Mouse (Mus musculus) cerebellum, adult 2 months (tissue): Measurements from ENCODE around the gene Ccdc92. TPM values are rescaled to one million over a fixed set of nuclear protein-coding genes. Genes with fewer than 3 reads are reported as not detected.

ENCODE experiments used
- DNase-seq, 2 experiments: peaks; one replicate each; pipeline ENCODE4 v3.0.0; 2021
- H3K27ac ChIP-seq: fragments of 200-500 bp; 2 replicates; pipeline ENCODE4 v1.5.1; 2012; ENCODE audit warnings: low read length, control low read depth, inconsistent platforms; ENCODE audit not compliant: insufficient read depth
- H3K27me3 ChIP-seq: fragments of 200-500 bp; 2 replicates; pipeline ENCODE4 v1.6.1; 2012; ENCODE audit warnings: inconsistent platforms, mild to moderate bottlenecking, low read length, moderate library complexity; ENCODE audit not compliant: control insufficient read depth, insufficient read depth
- H3K4me1 ChIP-seq: fragments of 200-500 bp; 2 replicates; pipeline ENCODE4 v1.6.1; 2011; ENCODE audit warnings: low read length; ENCODE audit not compliant: control insufficient read depth, insufficient read depth
- H3K4me3 ChIP-seq: fragments of 200-500 bp; replicated peaks from 2 replicates; pipeline ENCODE3; 2011; ENCODE audit warnings: mild to moderate bottlenecking, low read depth, low read length, control low read depth; ENCODE audit not compliant: insufficient read depth
- CTCF ChIP-seq: fragments of 200-500 bp; IDR thresholded peaks from 2 replicates; pipeline ENCODE4 v1.5.1; 2011; ENCODE audit warnings: low read depth, mild to moderate bottlenecking, control low read depth, low read length, moderate library complexity, borderline replicate concordance; ENCODE audit not compliant: insufficient read depth
- POLR2A ChIP-seq: fragments of 200-500 bp; IDR thresholded peaks from 2 replicates; pipeline ENCODE4 v1.6.1; 2011; ENCODE audit warnings: low read length, control low read depth, borderline replicate concordance; ENCODE audit not compliant: insufficient read depth
- WGBS: fragments of 180-500 bp; shearing (Covaris S2); methylation state at CpG from one replicate; pipeline ENCODE4 v1.1.7; 2018; 5-methylcytosine and 5-hydroxymethylcytosine counted together
- polyA plus RNA-seq: library from polyadenylated mRNA; depleted of rRNA; stranded (reverse); fragments of >200 nt; gene quantifications from 2 replicates; pipeline ENCODE4 v1.2.3, GENCODE M21; 2012

Gene Ccdc92
- polyA plus RNA-seq, 1 experiment = 200 TPM

DNA sequence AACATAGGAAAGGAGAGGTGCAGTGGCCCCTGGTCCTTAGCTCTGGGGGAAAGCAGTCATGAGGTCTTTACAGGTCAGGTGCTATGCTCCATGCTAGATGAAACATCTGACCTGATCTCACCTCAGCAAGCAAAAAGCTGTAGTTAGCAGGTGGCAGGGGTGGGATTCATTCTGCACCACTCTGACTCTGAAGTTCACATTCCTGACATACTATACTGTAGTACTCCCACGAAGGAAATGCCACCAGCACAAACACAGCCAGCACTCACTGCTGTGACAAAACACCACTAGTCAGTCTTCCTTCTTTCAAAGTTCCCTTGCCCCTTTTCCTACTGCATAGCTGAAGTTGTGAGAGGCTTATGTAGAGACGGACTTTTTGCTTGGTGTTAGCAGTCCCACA lies 9.9 kb downstream of the Ccdc92 start:
- TF ChIP-seq CTCF (no peak), POLR2A (no peak)
- Histone ChIP-seq H3K4me3 (no peak overlapping the region), H3K27ac (0 out of 2 replicates have a peak overlapping the region, but pooled peaks have one; percentile 20), H3K4me1 (peaks cover 32% of the 10 kb centered on the region), H3K27me3 (no peaks in the 10 kb centered on the region)
- no peak for DNase-seq
- WGBS = 39% methylated on average over 2 of the region's 2 CpGs

DNA sequence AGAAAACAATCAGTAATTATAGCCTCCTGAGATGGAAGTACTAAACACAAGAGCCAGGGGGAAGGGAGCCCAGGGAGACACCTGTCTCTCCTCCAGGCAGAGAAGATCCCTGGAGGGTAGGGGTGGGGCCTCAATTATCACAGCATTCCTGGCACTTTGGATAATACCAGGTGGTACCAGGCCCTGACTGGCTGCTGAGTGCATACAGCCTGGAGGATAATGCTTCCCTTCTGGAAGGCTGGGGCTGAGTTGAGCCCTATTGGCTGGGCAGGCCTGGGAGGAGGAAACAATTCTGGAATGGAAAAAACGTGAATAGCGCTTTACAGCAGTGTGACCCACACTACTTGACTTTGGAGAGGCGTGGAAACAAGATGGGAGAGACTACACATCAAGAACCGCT lies 10.7 kb downstream of the Ccdc92 start:
- no peak overlapping the region for H3K4me3 ChIP-seq
- 42% methylated on average over 4 of the region's 4 CpGs for WGBS
- DNase-seq = peak in 1 of 2 experiments; percentile 72
- peaks cover 36% of the 10 kb centered on the region for H3K4me1 ChIP-seq
- H3K27ac ChIP-seq = peak overlapping the region; percentile 6
- TF ChIP-seq POLR2A (no peak), CTCF (no peak)
- H3K27me3 ChIP-seq = no peaks in the 10 kb centered on the region

DNA sequence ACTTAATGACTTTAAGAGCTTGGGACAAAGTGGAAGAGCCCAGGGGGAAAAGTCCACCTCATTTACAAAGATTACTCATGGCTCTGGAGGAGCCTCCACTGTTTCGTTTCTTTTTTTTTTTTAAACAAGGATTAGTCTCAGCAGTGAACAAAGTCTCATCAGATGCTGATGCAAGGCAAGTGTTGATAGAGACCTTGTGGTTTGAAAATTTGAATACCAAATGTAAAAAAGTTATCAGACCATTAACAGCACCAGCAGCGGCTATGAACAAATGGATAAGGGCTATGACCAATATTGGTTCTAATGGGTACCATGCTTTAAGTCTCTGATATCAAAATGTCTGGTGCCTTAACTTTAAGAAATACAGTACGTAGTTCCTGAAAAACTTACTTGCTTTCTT lies 13.2 kb downstream of the Ccdc92 start:
- TF ChIP-seq POLR2A = no peak
- no peak for TF ChIP-seq CTCF
- WGBS = 87% methylated on average over 3 of the region's 3 CpGs

DNA sequence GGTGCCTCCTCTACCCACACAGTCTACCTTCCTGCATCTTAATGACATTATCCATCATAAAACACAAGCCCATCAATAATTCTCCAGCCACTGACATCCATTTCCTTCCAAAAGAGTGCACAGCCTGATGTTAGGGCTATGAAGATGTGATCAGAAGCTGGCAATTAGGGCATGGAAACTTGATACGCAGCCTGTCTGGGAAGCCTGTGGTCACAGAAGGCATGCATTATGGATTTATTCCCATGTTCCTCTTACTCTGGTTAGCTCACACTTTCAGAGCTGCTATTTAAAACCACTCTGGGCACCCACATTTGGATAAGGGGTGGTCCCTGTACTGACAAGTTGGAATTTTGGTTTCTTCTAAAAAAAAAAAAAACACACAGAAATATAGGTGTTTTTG lies 15.2 kb downstream of the Ccdc92 start:
- H3K4me3 ChIP-seq = no peak overlapping the region
- no peak for DNase-seq
- H3K27ac ChIP-seq = no peak overlapping the region
- H3K27me3 ChIP-seq = no peaks in the 10 kb centered on the region
- 72% methylated on average over 1 of the region's 1 CpGs for whole genome bisulfite sequencing
- TF ChIP-seq CTCF (no peak), POLR2A (no peak)
- peaks cover 47% of the 10 kb centered on the region for H3K4me1 ChIP-seq

More for the DNA sequence above, 13.2 kb downstream of the Ccdc92 start:
- no peak for DNase-seq
- no peaks in the 10 kb centered on the region for H3K27me3 ChIP-seq
- H3K27ac ChIP-seq = no peak overlapping the region
- H3K4me3 ChIP-seq = no peak overlapping the region
- peaks cover 44% of the 10 kb centered on the region for H3K4me1 ChIP-seq

DNA sequence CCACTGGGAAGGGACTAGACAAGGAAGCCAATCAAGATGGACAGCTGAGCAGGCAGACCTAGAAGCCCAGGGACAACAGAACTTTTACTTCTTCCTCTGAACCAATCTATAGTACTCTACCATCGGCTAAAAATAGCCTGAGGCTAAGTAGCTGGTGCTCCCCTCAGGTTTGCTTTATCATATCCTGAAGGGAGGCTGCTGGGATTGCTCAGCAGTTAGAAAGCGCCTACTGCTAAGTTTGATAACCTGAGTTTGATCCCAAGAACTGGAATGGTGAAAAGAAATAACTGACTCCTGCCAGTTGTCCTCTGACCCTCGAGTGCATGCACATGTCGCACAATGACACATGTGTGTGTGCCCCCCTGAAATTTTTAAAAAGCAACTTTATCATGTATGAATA lies 17.3 kb downstream of the Ccdc92 start:
- no peak for DNase-seq
- Histone ChIP-seq H3K27ac (no peak overlapping the region), H3K27me3 (no peaks in the 10 kb centered on the region), H3K4me1 (peaks cover 56% of the 10 kb centered on the region), H3K4me3 (no peak overlapping the region)
- WGBS = 77% methylated on average over 4 of the region's 4 CpGs
- TF ChIP-seq CTCF (no peak), POLR2A (no peak)

DNA sequence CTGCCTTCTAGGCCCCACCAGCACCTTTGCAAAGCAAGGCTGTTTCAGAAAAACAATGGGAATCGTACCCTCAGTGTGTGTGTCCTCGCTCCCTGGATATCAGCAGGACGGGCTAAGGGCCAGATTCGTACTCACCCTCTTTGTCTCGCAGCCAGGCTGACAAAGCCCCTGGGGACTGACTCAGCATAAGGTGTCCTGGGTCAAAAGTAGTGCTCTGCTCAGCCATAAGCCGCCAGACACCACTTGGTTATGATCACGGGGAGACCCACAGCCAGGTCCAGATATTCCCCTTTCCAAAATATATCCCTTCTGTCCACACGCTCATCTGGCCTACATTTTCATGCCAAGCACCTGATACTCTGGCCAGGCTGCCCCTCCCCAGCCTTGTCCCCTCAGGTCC lies 18.8 kb downstream of the Ccdc92 start:
- 9% methylated on average over 8 of the region's 8 CpGs for WGBS
- peaks cover 61% of the 10 kb centered on the region for H3K4me1 ChIP-seq
- TF ChIP-seq POLR2A (no peak), CTCF (no peak)
- no peak overlapping the region for H3K27ac ChIP-seq
- no peak overlapping the region for H3K4me3 ChIP-seq
- H3K27me3 ChIP-seq = no peaks in the 10 kb centered on the region
- DNase-seq = peak; percentile 63 to 70

DNA sequence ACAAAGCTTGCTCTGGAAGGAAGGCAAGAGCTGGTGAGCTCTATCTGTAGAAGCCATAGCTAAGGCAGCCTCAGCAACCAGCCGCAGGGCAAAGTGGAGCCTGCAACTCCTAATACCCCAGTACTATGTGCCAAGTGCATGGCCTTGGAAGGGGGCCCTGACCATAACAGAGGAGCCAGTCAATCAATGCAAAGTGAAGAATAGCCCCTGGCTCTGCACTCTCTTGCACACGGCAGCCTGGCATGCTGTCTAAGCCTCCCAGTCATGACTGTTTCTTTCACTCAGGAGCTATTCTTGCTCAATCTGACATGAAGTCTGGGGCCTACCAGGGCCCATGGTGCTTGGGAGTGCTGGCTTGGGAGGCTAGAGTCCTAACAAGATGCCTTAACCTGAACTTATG lies 21.6 kb downstream of the Ccdc92 start:
- no peaks in the 10 kb centered on the region for H3K27me3 ChIP-seq
- H3K4me3 ChIP-seq = no peak overlapping the region
- no peak for DNase-seq
- TF ChIP-seq POLR2A (no peak), CTCF (no peak)
- peaks cover 71% of the 10 kb centered on the region for H3K4me1 ChIP-seq
- H3K27ac ChIP-seq = no peak overlapping the region
- whole genome bisulfite sequencing = 50% methylated on average over 2 of the region's 2 CpGs

DNA sequence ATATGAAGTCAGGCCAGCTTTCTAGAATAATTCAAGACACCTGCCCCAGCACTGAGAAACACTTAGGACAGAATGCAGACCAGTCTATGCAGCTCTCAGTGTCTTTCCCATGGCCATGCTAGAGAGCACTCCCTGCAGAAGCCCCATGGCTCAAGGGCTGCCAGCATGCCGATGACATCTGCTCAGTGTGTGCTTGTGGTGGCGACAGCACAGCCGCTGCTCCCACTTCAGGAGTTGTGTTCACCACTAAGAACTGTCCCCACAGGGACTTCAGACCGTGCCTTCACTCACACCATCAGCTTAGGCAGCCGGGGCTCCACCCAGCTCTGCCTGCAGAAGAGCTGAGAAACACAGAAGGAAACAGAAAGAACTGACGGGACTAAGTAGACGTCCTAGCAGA lies 22.0 kb downstream of the Ccdc92 start:
- no peak for DNase-seq
- Histone ChIP-seq H3K27me3 (no peaks in the 10 kb centered on the region), H3K4me3 (no peak overlapping the region), H3K27ac (no peak overlapping the region), H3K4me1 (peaks cover 76% of the 10 kb centered on the region)
- TF ChIP-seq POLR2A (no peak), CTCF (no peak)
- WGBS = 28% methylated on average over 7 of the region's 7 CpGs
